Mouse (Mus musculus) forebrain, postnatal 0 days (tissue): ENCODE measurements at regions not wholly inside any gene's neighbourhood (a gene's known extent, or its start where the extent isn't known, plus 50 kb on each side); places are given as distances from the start of the nearest gene placed in this dataset.
"Not testable (repeated sequence)": the region's sequence is repeated elsewhere in the genome, so short reads cannot be mapped to it uniquely, and the experiment has no call there.

Source experiments
- ATAC-seq: fragments of 200-750 bp; cut with Nextera tagmentation; 2 replicates; pipeline ENCODE4 v1.8.0; 2017; ENCODE audit warnings: mild to moderate bottlenecking, moderate library complexity
- DNase-seq: peaks from one replicate; pipeline ENCODE4 v3.0.0-alpha.2; 2015
- H3K27ac ChIP-seq: fragments of 300-500 bp; sonication (generic); 2 replicates; pipeline ENCODE4 v1.5.1; 2014; ENCODE audit warnings: low read depth, mild to moderate bottlenecking, antibody characterized with exemption, low read length, moderate library complexity, mixed read lengths
- H3K27me3 ChIP-seq: fragments of 300-500 bp; sonication (generic); 2 replicates; pipeline ENCODE4 v1.6.1; 2014; ENCODE audit warnings: mild to moderate bottlenecking, low read length, mixed read lengths; ENCODE audit not compliant: insufficient read depth
- H3K36me3 ChIP-seq: fragments of 300-500 bp; sonication (generic); 2 replicates; pipeline ENCODE4 v1.6.1; 2014; ENCODE audit warnings: mild to moderate bottlenecking, moderate library complexity; ENCODE audit not compliant: insufficient read depth
- H3K4me1 ChIP-seq: fragments of 300-500 bp; sonication (generic); 2 replicates; pipeline ENCODE4 v1.6.1; 2014; ENCODE audit warnings: antibody characterized with exemption; ENCODE audit not compliant: insufficient read depth
- H3K4me2 ChIP-seq: fragments of 300-500 bp; sonication (generic); 2 replicates; pipeline ENCODE4 v1.6.1; 2014; ENCODE audit warnings: low read depth, mild to moderate bottlenecking, moderate library complexity
- H3K4me3 ChIP-seq: fragments of 300-500 bp; sonication (generic); 2 replicates; pipeline ENCODE4 v1.5.1; 2014; ENCODE audit warnings: low read depth, low read length, mixed read lengths
- H3K9ac ChIP-seq: fragments of 300-500 bp; sonication (generic); 2 replicates; pipeline ENCODE4 v1.6.1; 2014; ENCODE audit warnings: mild to moderate bottlenecking
- H3K9me3 ChIP-seq: fragments of 300-500 bp; sonication (generic); 2 replicates; pipeline ENCODE4 v1.6.1; 2016; ENCODE audit warnings: low read length
- CTCF ChIP-seq: sonication (generic); IDR thresholded peaks from 2 replicates; pipeline ENCODE4 v1.5.1; 2016; ENCODE audit warnings: antibody characterized with exemption, control low read depth, low read depth
- whole genome bisulfite sequencing: fragments of 180-500 bp; shearing (Covaris S2); extraction: QIAGEN DNeasy Blood & Tissue Kit; methylation state at CpG from one replicate; pipeline ENCODE4 v1.1.7; 2014; 5-methylcytosine and 5-hydroxymethylcytosine counted together

GRCm38 (mm10) chr3:50654441-50654840 lies 211.0 kb upstream of the Slc7a11 start:
- no peak for TF ChIP-seq CTCF
- Histone ChIP-seq H3K4me3 (no peak overlapping the region), H3K36me3 (no peaks in the 10 kb centered on the region), H3K9me3 (no peaks in the 10 kb centered on the region), H3K27me3 (no peaks in the 10 kb centered on the region), H3K4me1 (no peaks in the 10 kb centered on the region), H3K9ac (no peak overlapping the region), H3K4me2 (no peak overlapping the region), H3K27ac (no peak overlapping the region)
- WGBS: 64% methylated on average over 2 of the region's 2 CpGs
- no peak for DNase-seq
- no peak for ATAC-seq

GRCm38 (mm10) chr3:50652265-50652664 lies 208.9 kb upstream of the Slc7a11 start:
- ATAC-seq (no peak), DNase-seq (no peak)
- no peak for TF ChIP-seq CTCF
- Histone ChIP-seq H3K9ac (no peak overlapping the region), H3K4me3 (no peak overlapping the region), H3K36me3 (no peaks in the 10 kb centered on the region), H3K4me1 (no peaks in the 10 kb centered on the region), H3K27ac (no peak overlapping the region), H3K4me2 (no peak overlapping the region), H3K27me3 (no peaks in the 10 kb centered on the region), H3K9me3 (no peaks in the 10 kb centered on the region)
- 91% methylated on average over 3 of the region's 3 CpGs for WGBS

GRCm38 (mm10) chr3:50643068-50643467 lies 199.7 kb upstream of the Slc7a11 start:
- Histone ChIP-seq H3K9ac (no peak overlapping the region), H3K4me1 (peaks cover 7% of the 10 kb centered on the region; the same call in 1 of the 2 replicates), H3K36me3 (no peaks in the 10 kb centered on the region), H3K9me3 (no peaks in the 10 kb centered on the region), H3K27me3 (no peaks in the 10 kb centered on the region), H3K4me3 (no peak overlapping the region), H3K27ac (no peak overlapping the region), H3K4me2 (no peak overlapping the region)
- peak; percentile 34; the same call in 1 of the 2 replicates for ATAC-seq
- WGBS: 32% methylated on average over 2 of the region's 2 CpGs
- no peak for TF ChIP-seq CTCF
- no peak for DNase-seq

- H3K9ac ChIP-seq: peak overlapping the region; percentile 25; the same call in 1 of the 2 replicates
- TF ChIP-seq CTCF: no peak
- H3K4me3 ChIP-seq: peak overlapping the region; percentile 22; the same call in 1 of the 2 replicates
- peak overlapping the region; percentile 42 for H3K4me2 ChIP-seq
- peak; percentile 59 for DNase-seq
- peak; percentile 78 for ATAC-seq
- H3K36me3 ChIP-seq: no peaks in the 10 kb centered on the region
- peaks cover 7% of the 10 kb centered on the region; the same call in 1 of the 2 replicates for H3K4me1 ChIP-seq
- 16% methylated on average over 12 of the region's 12 CpGs for whole genome bisulfite sequencing
- H3K27me3 ChIP-seq: no peaks in the 10 kb centered on the region
- H3K9me3 ChIP-seq: no peaks in the 10 kb centered on the region
- no peak overlapping the region for H3K27ac ChIP-seq
These were observed 196.5 kb upstream of the Slc7a11 start for GRCm38 (mm10) chr3:50639907-50640323.

- H3K9ac ChIP-seq: no peak overlapping the region
- no peaks in the 10 kb centered on the region for H3K27me3 ChIP-seq
- H3K4me1 ChIP-seq: no peaks in the 10 kb centered on the region
- H3K9me3 ChIP-seq: no peaks in the 10 kb centered on the region
- no peak for TF ChIP-seq CTCF
- no peak overlapping the region for H3K27ac ChIP-seq
- 16% methylated on average over 7 of the region's 7 CpGs for WGBS
- peak overlapping the region; percentile 4; the same call in 1 of the 2 replicates for H3K4me2 ChIP-seq
- no peak overlapping the region for H3K4me3 ChIP-seq
- DNase-seq (peak; percentile 29), ATAC-seq (peak; percentile 36; the same call in 1 of the 2 replicates)
- H3K36me3 ChIP-seq: no peaks in the 10 kb centered on the region
These were observed 191.2 kb upstream of the Slc7a11 start for GRCm38 (mm10) chr3:50634457-50635075.

GRCm38 (mm10) chr3:50631286-50631685 lies 187.9 kb upstream of the Slc7a11 start:
- H3K27ac ChIP-seq: no peak overlapping the region
- no peak overlapping the region for H3K9ac ChIP-seq
- DNase-seq (no peak), ATAC-seq (no peak)
- H3K9me3 ChIP-seq: no peaks in the 10 kb centered on the region
- no peaks in the 10 kb centered on the region for H3K27me3 ChIP-seq
- H3K4me1 ChIP-seq: no peaks in the 10 kb centered on the region
- H3K36me3 ChIP-seq: no peaks in the 10 kb centered on the region
- no peak overlapping the region for H3K4me2 ChIP-seq
- TF ChIP-seq CTCF: no peak
- no peak overlapping the region for H3K4me3 ChIP-seq

GRCm38 (mm10) chr3:50628092-50628696 lies 184.8 kb upstream of the Slc7a11 start:
- Histone ChIP-seq H3K9ac (no peak overlapping the region), H3K9me3 (no peaks in the 10 kb centered on the region), H3K4me2 (no peak overlapping the region), H3K36me3 (no peaks in the 10 kb centered on the region), H3K4me3 (no peak overlapping the region), H3K27me3 (no peaks in the 10 kb centered on the region), H3K27ac (no peak overlapping the region), H3K4me1 (no peaks in the 10 kb centered on the region)
- no peak for TF ChIP-seq CTCF
- no peak for ATAC-seq
- WGBS: 88% methylated on average over 9 of the region's 9 CpGs
- no peak for DNase-seq

GRCm38 (mm10) chr3:50621176-50621575 lies 177.8 kb upstream of the Slc7a11 start:
- H3K27ac ChIP-seq, H3K27me3 ChIP-seq, DNase-seq, H3K9me3 ChIP-seq, H3K4me2 ChIP-seq, H3K9ac ChIP-seq, H3K4me3 ChIP-seq, ATAC-seq, H3K4me1 ChIP-seq, H3K36me3 ChIP-seq: not testable (repeated sequence)
- 69% methylated on average over 3 of the region's 3 CpGs for WGBS
